Mouse (Mus musculus): Measurements from ENCODE around the gene Pole. TPM values are rescaled to one million over a fixed set of nuclear protein-coding genes. Genes with fewer than 3 reads are reported as not detected.

Gene Pole
- polyA plus RNA-seq, 1 experiment from 2014 or later, result 4.5 TPM

GRCm38 (mm10) chr5:110291649-110292048 is 5.5 kb downstream of the Pole start:
- 92% methylated on average over 1 of the region's 1 CpGs for WGBS (ENCODE audit: missing documents)
- Histone ChIP-seq H3K79me2 (ENCODE audit: inconsistent target) (no peaks in the 10 kb centered on the region), H3K36me3 (ENCODE audit: inconsistent target) (no peaks in the 10 kb centered on the region), H3K4me3 (ENCODE audit: inconsistent target) (no peak overlapping the region), H3K27ac (no peak overlapping the region)

GRCm38 (mm10) chr5:110296637-110297036 is 10.5 kb downstream of the Pole start:
- Histone ChIP-seq H3K79me2 (ENCODE audit: inconsistent target) (no peaks in the 10 kb centered on the region), H3K27ac (no peak overlapping the region), H3K36me3 (ENCODE audit: inconsistent target) (no peaks in the 10 kb centered on the region), H3K4me3 (ENCODE audit: inconsistent target) (no peak overlapping the region)
- 100% methylated on average over 1 of the region's 1 CpGs for WGBS (ENCODE audit: missing documents)

DNA sequence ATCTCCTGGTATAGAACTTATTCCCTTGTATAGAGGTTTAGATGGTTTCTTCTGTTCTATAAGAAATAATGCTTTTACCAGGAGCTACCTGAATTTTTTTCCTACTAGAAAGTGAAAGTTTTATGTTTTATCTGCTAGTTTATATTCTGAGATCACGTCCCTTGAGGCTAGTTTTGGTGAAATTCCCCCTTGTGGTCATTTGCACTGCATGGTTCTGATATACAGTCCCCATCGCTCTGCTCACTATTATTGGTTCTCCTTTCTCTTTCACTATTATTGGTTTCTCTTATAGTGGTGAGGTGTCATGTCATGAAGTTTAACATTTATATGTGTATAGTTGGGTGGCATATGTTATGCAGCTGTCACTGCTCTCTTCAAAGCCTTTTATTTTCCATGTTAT is 14.5 kb downstream of the Pole start:
- Histone ChIP-seq H3K27ac (no peak overlapping the region), H3K4me3 (ENCODE audit: inconsistent target) (no peak overlapping the region), H3K36me3 (ENCODE audit: inconsistent target) (no peaks in the 10 kb centered on the region), H3K79me2 (ENCODE audit: inconsistent target) (no peaks in the 10 kb centered on the region)
- 95% methylated on average over 2 of the region's 2 CpGs for WGBS (ENCODE audit: missing documents)

- no peak overlapping the region for H3K27ac ChIP-seq
- WGBS (ENCODE audit: missing documents), result 98% methylated on average over 7 of the region's 7 CpGs
Observed at GRCm38 (mm10) chr5:110308861-110309260, 22.8 kb downstream of the Pole start.

GRCm38 (mm10) chr5:110313127-110313526 is 27.0 kb downstream of the Pole start:
- 87% methylated on average over 3 of the region's 3 CpGs for WGBS (ENCODE audit: missing documents)

More at GRCm38 (mm10) chr5:110308861-110309260, 22.8 kb downstream of the Pole start:
- H3K4me3 ChIP-seq (ENCODE audit: inconsistent target), result no peak overlapping the region
- H3K36me3 ChIP-seq (ENCODE audit: inconsistent target), result no peaks in the 10 kb centered on the region
- no peaks in the 10 kb centered on the region for H3K79me2 ChIP-seq (ENCODE audit: inconsistent target)

GRCm38 (mm10) chr5:110330508-110330907 is 44.4 kb downstream of the Pole start:
- H3K4me3 ChIP-seq (ENCODE audit: inconsistent target), result no peak overlapping the region
- no peaks in the 10 kb centered on the region for H3K79me2 ChIP-seq (ENCODE audit: inconsistent target)
- no peak overlapping the region for H3K27ac ChIP-seq
- WGBS (ENCODE audit: missing documents), result 46% methylated on average over 3 of the region's 3 CpGs
- H3K36me3 ChIP-seq (ENCODE audit: inconsistent target), result no peaks in the 10 kb centered on the region

More at GRCm38 (mm10) chr5:110313127-110313526, 27.0 kb downstream of the Pole start:
- no peaks in the 10 kb centered on the region for H3K36me3 ChIP-seq (ENCODE audit: inconsistent target)
- no peaks in the 10 kb centered on the region for H3K79me2 ChIP-seq (ENCODE audit: inconsistent target)
- no peak overlapping the region for H3K4me3 ChIP-seq (ENCODE audit: inconsistent target)
- no peak overlapping the region for H3K27ac ChIP-seq

DNA sequence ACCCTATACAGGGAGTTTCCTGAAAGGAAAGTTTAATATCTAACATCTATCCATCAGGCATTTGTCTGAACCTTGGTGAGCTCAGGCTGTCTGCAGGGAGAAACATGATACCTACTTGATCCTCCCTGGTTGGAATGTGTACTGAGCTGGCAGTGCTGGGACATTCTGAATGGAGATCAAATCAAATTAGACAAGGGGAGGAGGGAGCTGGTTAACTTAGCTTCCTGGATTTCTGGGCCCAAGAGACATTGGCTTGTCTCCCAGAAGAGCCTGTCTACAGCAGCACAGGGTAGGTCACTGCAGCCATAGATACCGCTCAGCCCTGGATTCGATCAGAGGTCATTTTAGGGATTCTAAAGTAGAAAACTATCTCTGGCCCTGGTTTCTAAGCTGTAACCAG is 52.7 kb downstream of the Pole start:
- H3K36me3 ChIP-seq (ENCODE audit: inconsistent target), result no peaks in the 10 kb centered on the region
- no peak overlapping the region for H3K27ac ChIP-seq
- no peak overlapping the region for H3K4me3 ChIP-seq (ENCODE audit: inconsistent target)
- H3K79me2 ChIP-seq (ENCODE audit: inconsistent target), result no peaks in the 10 kb centered on the region
- WGBS (ENCODE audit: missing documents), result 79% methylated on average over 2 of the region's 2 CpGs

- Histone ChIP-seq H3K27ac (no peak within 1 kb of the TSS), H3K36me3 (ENCODE audit: inconsistent target) (no peaks in the 10 kb centered on the region), H3K79me2 (ENCODE audit: inconsistent target) (no peaks in the 10 kb centered on the region), H3K4me3 (ENCODE audit: inconsistent target) (no peak within 1 kb of the TSS)
- WGBS (ENCODE audit: missing documents), result 6% methylated on average over 43 of the region's 43 CpGs
Observed at GRCm38 (mm10) chr5:110342648-110343284, 56.7 kb downstream of the Pole start, which contains the start of gene P2rx2. P2rx2 (minus strand) TSS chr5:110343212.

- no peak within 1 kb of the TSS for H3K27ac ChIP-seq
- H3K36me3 ChIP-seq (ENCODE audit: inconsistent target), result no peaks in the 10 kb centered on the region
- 89% methylated on average over 4 of the region's 4 CpGs for WGBS (ENCODE audit: missing documents)
- H3K4me3 ChIP-seq (ENCODE audit: inconsistent target), result no peak within 1 kb of the TSS
- H3K79me2 ChIP-seq (ENCODE audit: inconsistent target), result no peaks in the 10 kb centered on the region
Observed at GRCm38 (mm10) chr5:110344524-110344923, 58.4 kb downstream of the Pole start, which contains the start of gene Lrcol1. Lrcol1 (plus strand) TSS chr5:110344730.

GRCm38 (mm10) chr5:110345553-110345952 is 59.4 kb downstream of the Pole start:
- no peaks in the 10 kb centered on the region for H3K36me3 ChIP-seq (ENCODE audit: inconsistent target)

GRCm38 (mm10) chr5:110347006-110347405 is 60.9 kb downstream of the Pole start:
- no peaks in the 10 kb centered on the region for H3K79me2 ChIP-seq (ENCODE audit: inconsistent target)
- WGBS (ENCODE audit: missing documents), result 70% methylated on average over 8 of the region's 8 CpGs
- H3K27ac ChIP-seq, result no peak overlapping the region
- no peak overlapping the region for H3K4me3 ChIP-seq (ENCODE audit: inconsistent target)
- H3K36me3 ChIP-seq (ENCODE audit: inconsistent target), result no peaks in the 10 kb centered on the region

More at GRCm38 (mm10) chr5:110345553-110345952, 59.4 kb downstream of the Pole start:
- Histone ChIP-seq H3K27ac (no peak overlapping the region), H3K79me2 (ENCODE audit: inconsistent target) (no peaks in the 10 kb centered on the region), H3K4me3 (ENCODE audit: inconsistent target) (no peak overlapping the region)
- 26% methylated on average over 4 of the region's 4 CpGs for WGBS (ENCODE audit: missing documents)

GRCm38 (mm10) chr5:110354716-110355115 is 68.6 kb downstream of the Pole start:
- no peak overlapping the region for H3K27ac ChIP-seq
- no peak overlapping the region for H3K4me3 ChIP-seq (ENCODE audit: inconsistent target)
- 15% methylated on average over 7 of the region's 7 CpGs for WGBS (ENCODE audit: missing documents)
- H3K36me3 ChIP-seq (ENCODE audit: inconsistent target), result no peaks in the 10 kb centered on the region
- no peaks in the 10 kb centered on the region for H3K79me2 ChIP-seq (ENCODE audit: inconsistent target)

- H3K4me3 ChIP-seq (ENCODE audit: inconsistent target), result no peak overlapping the region
- WGBS (ENCODE audit: missing documents), result 50% methylated on average over 8 of the region's 9 CpGs
- H3K27ac ChIP-seq, result no peak overlapping the region
- no peaks in the 10 kb centered on the region for H3K36me3 ChIP-seq (ENCODE audit: inconsistent target)
- no peaks in the 10 kb centered on the region for H3K79me2 ChIP-seq (ENCODE audit: inconsistent target)
Observed at GRCm38 (mm10) chr5:110357531-110358179, 71.5 kb downstream of the Pole start.

DNA sequence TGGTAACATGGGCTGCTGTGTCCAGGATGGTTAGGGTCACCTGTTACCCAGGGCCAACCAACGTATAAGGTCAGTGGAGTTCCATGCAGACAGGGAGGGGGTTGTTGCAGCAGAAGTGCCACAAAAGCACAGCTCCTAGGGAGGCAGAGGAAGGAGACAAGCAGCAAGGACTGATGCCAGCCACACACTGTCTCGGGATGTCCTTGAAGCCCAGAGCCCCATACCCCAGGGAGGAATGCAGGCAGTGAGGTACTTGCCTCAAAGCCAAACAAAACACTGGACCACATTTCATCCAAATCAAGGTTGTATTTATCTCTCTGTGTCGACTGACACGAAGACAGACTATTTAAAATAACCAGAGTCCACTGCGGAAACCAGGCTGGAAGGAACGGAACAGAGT is 75.4 kb downstream of the Pole start:
- Histone ChIP-seq H3K36me3 (ENCODE audit: inconsistent target) (no peaks in the 10 kb centered on the region), H3K4me3 (ENCODE audit: inconsistent target) (no peak overlapping the region), H3K79me2 (ENCODE audit: inconsistent target) (no peaks in the 10 kb centered on the region), H3K27ac (no peak overlapping the region)
- WGBS (ENCODE audit: missing documents), result 99% methylated on average over 6 of the region's 6 CpGs

DNA sequence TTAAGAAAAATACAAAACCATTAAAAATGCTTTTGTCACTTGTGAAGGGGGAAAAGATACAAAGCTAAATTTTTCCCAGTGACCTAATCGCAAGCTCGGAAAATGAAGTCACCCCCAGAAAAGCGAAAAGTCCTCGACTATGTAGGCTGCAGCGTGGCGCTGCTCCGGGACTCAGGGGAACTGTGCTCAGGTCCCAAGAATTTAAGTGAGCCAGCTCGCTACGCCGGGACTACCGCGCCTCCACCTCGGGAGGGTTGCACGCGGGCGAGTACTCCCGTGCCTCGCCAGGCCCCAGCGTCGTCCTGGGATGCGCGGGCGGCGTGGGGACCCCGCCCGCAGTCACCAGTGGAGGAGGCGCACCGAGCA is 76.7 kb downstream of the Pole start:
- Histone ChIP-seq H3K27ac (no peak overlapping the region), H3K4me3 (ENCODE audit: inconsistent target) (no peak overlapping the region), H3K36me3 (ENCODE audit: inconsistent target) (0 out of 2 replicates have a peak, but pooled peaks cover 3% of the 10 kb centered on the region), H3K79me2 (ENCODE audit: inconsistent target) (no peaks in the 10 kb centered on the region)
- WGBS (ENCODE audit: missing documents), result 4% methylated on average over 28 of the region's 28 CpGs

Data from macrophage (primary cell).